Mouse (Mus musculus): ENCODE results near the gene Igsf8. TPM values are rescaled to one million over a fixed set of nuclear protein-coding genes. Genes with fewer than 3 reads are reported as not detected.

Gene Igsf8
- polyA plus RNA-seq (2017; shearing (Covaris generic)) = 10 to 100 TPM; 30.5 to 47.2 TPM

GRCm38 (mm10) chr1:172261477-172262078, at the start of gene Igsf8:
Gene Igsf8 (plus strand): TSS chr1:172261641.

DNA sequence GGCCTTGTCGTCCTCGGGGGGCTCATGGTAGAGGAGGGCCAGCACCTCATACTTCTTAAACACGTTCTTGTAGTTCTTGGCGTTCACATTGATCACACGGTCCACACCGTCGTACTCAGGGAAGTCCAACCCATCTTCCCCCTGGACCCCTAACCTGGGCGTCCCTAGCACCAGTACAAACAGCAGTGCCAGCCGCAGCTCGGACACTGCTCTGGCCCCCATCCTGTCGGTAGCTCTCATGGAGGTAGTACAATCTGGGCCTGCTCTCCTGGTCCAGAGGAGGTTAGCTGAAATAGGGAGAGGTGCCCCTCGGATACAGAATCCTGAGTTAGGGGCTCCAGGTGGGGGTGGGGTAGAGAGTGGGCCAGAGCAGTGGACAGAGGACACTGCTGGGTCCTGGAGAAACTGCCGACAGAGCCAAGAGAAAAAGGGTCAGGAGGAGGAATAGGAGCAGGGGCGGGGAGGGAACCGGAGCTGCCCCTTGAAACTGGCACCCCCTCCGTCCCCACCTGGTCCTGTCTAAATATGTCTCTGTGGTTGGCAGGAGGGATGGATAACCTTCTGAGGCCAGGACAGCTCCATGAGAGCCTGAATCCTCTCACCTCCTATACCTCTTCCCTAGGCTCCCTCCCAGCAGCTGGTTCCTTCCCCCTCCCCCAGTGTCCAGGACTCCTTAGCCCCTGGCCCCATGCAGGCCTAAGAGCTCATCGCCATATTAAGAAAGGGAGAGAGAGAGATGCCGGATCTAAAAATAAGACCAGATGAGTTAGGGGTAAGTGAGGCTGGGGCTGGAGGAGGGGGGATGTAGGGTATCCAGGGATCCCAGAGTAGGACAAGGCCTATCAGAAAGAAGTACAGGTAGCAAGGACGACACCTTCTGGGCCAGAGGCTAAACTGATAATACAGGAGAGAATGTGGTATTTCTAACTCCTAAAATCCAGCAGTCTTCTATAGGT, 41.7 kb upstream of the Igsf8 start, which contains the start of gene Casq1:
TSS of gene Casq1 (minus strand) at position 418 of the 956 bp plus-strand sequence.

GRCm38 (mm10) chr1:172258314-172258713, 3.1 kb upstream of the Igsf8 start, which contains the start of gene Atp1a4:
Gene Atp1a4 (minus strand): TSS chr1:172258414.

DNA sequence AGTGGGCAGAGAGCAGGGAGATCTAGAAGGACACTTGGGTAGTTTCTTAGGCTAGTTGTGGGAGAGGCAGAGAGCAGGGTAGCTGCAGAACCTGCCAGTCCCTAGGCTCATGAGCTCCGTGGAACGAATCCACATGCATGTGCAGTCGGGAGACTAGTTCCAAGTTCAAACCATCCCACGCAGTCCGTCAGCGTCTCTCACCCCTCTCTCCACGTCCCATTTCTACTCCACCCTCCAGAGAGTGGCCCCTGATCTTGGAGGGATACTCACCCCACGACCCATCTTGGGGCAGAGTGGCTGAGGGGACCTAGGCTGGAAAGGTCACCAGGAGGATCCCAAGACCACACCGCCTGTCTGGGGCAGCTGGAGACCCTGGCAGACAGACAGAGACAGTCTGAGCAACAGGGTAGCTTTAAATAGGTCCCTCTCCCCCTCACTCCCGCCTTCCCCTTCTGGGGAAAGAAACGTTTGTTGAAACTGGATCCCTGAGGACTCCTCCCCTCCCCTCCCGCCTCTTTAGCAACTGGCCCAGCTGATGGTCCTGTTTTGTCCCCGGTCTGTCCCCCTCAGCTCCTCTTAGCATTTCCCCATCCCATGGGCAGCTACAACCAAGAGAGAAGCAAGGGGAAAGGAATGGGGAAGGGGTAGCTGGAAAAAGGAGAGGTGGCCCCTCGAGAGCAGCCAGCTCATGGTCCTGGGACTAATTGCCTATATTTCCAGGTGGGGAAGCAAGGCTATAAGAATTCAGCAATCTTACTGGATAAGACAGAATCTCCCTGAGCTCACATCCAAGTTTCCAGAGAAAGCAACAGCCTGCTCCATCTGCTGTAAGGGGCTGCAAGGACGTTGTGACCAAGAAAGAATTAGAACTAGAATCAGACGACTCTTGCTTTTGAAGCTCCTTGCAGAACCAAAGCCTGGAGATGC, 36.4 kb downstream of the Igsf8 start, which contains the start of gene Atp1a2:
TSS of gene Atp1a2 (minus strand) at position 454 of the 927 bp plus-strand sequence.

GRCm38 (mm10) chr1:172329131-172329530, 67.7 kb downstream of the Igsf8 start, which contains the start of gene Kcnj9:
Gene Kcnj9 (minus strand): TSS chr1:172329318.

GRCm38 (mm10) chr1:172340729-172341321, 79.4 kb downstream of the Igsf8 start, which contains the start of gene Kcnj10:
Gene Kcnj10 (plus strand): TSS chr1:172341210.

Other genes starting within 250 kb of the Igsf8 start
- gene Vangl2, start 233.2 kb upstream of the Igsf8 start, polyA plus RNA-seq (2017; shearing (Covaris generic)) = under 1 TPM; 0.72 to 0.95 TPM
- gene Nhlh1, start 204.1 kb upstream of the Igsf8 start, polyA plus RNA-seq (2017; shearing (Covaris generic)) = under 1 TPM in 1 of 2 experiments, not detected in 1; 0.78 TPM
- 100 to 1,000 TPM; 198 to 237 TPM for gene Copa, start 179.1 kb upstream of the Igsf8 start, polyA plus RNA-seq (2017; shearing (Covaris generic))
- 100 to 1,000 TPM; 131 to 141 TPM for gene Ncstn, start 178.8 kb upstream of the Igsf8 start, polyA plus RNA-seq (2017; shearing (Covaris generic))
- 10 to 100 TPM; 44.8 to 54.5 TPM for gene Pex19, start 134.9 kb upstream of the Igsf8 start, polyA plus RNA-seq (2017; shearing (Covaris generic))
- gene Dcaf8, start 113.6 kb upstream of the Igsf8 start, polyA plus RNA-seq (2017; shearing (Covaris generic)) = 100 to 1,000 TPM; 104 to 123 TPM
- gene Pea15a, start 54.8 kb upstream of the Igsf8 start, polyA plus RNA-seq (2017; shearing (Covaris generic)) = 10 to 100 TPM; 55.8 to 83.7 TPM
- gene Casq1, start 41.8 kb upstream of the Igsf8 start, polyA plus RNA-seq (2017; shearing (Covaris generic)) = not detected
- 1 to 10 TPM in 1 of 2 experiments, not detected in 1; 1.2 TPM for gene Atp1a4, start 3.2 kb upstream of the Igsf8 start, polyA plus RNA-seq (2017; shearing (Covaris generic))
- 1 to 10 TPM in 1 of 2 experiments, under 1 TPM in 1; 0.22 to 2.1 TPM for gene Atp1a2, start 36.4 kb downstream of the Igsf8 start, polyA plus RNA-seq (2017; shearing (Covaris generic))
- under 1 TPM in 1 of 2 experiments, not detected in 1; 0.87 TPM for gene Kcnj9, start 67.7 kb downstream of the Igsf8 start, polyA plus RNA-seq (2017; shearing (Covaris generic))
- under 1 TPM; 0.13 to 0.75 TPM for gene Kcnj10, start 79.6 kb downstream of the Igsf8 start, polyA plus RNA-seq (2017; shearing (Covaris generic))
- 10 to 100 TPM in 1 of 2 experiments, 1 to 10 TPM in 1; 8.8 to 11.6 TPM for gene Pigm, start 114.9 kb downstream of the Igsf8 start, polyA plus RNA-seq (2017; shearing (Covaris generic))
- gene Slamf9, start 213.7 kb downstream of the Igsf8 start, polyA plus RNA-seq (2017; shearing (Covaris generic)) = 1 to 10 TPM in 1 of 2 experiments, under 1 TPM in 1; 0.36 to 1.6 TPM
- gene Igsf9, start 220.1 kb downstream of the Igsf8 start, polyA plus RNA-seq (2017; shearing (Covaris generic)) = 1 to 10 TPM in 1 of 2 experiments, under 1 TPM in 1; 0.23 to 3.5 TPM
- gene Tagln2, start 238.4 kb downstream of the Igsf8 start, polyA plus RNA-seq (2017; shearing (Covaris generic)) = 100 to 1,000 TPM; 271 to 514 TPM